Mouse (Mus musculus): ENCODE measurements around the gene BC053393.
"Not testable (repeated sequence)": the region's sequence is repeated elsewhere in the genome, so short reads cannot be mapped to it uniquely, and the experiment has no call there.

Gene BC053393

DNA sequence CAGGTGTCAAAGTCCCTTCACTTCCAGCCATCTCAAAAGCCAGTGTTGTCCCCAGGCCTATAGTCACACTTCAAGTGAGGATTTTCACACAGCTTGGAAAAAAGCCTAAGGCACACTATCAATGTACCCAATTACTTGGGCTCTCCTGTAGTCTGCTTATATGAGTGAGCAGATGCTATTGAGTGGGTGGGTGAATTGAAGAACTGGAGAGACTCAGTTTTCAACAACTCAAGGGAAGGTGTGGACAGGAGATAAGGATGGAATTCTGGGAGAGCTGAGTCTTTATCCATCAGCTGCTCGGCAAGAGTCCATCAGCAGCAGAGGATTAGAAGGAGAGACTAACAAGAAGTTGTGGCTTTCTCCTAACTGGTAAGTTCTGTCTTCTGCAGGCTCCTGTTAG lies at the start of gene BC053393:
TSS of gene BC053393 (plus strand) at position 210 of the 400 bp plus-strand sequence.
- DNase-seq (ENCODE audit: low read depth, low spot score): no peak

DNA sequence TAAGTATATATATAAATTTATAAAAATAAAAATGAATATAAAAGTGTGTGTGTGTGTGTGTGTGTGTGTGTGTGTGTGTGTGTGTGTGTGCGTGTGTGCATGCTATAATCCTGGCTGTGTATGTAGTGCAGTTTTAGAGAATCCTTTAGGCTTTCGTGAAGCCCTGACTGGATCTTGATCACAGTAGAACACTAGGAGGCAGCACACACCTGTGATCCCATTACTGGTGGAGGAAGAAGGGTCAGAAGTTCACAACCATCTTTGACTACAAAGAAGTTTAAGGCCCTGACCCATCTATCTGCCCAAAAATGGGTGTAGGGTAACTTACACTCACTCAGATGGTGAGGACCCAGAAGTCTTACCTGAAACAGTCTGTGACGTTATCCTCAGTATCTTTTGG lies 48.6 kb upstream of the BC053393 start:
- DNase-seq (ENCODE audit: low read depth, low spot score): peak; percentile 33

DNA sequence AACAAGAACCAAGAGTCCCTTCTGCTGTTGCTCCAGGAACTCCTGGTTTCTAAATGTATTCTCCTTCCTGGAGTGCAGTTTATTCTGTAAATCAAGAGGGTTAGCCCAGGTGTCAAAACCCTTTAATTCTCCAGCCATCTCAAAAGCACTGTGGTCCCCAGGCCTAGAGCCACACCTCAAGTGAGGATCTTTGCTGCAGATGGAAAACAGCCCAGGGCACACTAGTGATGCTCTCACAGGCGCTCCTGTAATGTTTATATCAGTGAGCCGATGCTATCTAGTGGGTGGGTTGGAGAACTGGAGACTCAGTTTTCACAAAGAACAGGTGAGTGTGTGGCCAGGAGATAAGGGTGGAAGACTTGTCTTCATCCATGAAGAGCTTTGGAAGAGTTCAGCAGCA lies 47.4 kb upstream of the BC053393 start, which contains the start of gene Gm12169:
TSS of gene Gm12169 (plus strand) at position 301 of the 400 bp plus-strand sequence.
- no peak for DNase-seq (ENCODE audit: low read depth, low spot score)

DNA sequence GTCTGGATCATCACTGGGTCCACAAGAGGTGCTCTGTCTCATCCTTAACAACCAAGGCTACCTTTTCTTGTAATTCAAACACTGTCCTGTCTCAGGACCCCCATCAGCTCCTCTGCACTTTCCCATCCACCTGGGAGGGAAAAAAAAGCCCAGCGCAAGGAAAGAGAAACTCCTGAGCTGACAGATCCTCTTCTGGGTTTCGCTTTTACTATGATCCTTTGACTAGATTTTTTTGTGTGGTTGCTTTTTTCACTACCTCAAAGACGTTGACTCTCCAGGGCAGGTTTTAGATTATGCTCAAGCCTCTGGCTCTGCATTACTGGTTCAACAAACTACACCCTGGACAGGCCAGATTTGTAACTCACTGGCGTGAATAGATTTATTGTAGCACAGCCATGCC lies 41.2 kb upstream of the BC053393 start:
- DNase-seq (ENCODE audit: low read depth, low spot score): no peak

DNA sequence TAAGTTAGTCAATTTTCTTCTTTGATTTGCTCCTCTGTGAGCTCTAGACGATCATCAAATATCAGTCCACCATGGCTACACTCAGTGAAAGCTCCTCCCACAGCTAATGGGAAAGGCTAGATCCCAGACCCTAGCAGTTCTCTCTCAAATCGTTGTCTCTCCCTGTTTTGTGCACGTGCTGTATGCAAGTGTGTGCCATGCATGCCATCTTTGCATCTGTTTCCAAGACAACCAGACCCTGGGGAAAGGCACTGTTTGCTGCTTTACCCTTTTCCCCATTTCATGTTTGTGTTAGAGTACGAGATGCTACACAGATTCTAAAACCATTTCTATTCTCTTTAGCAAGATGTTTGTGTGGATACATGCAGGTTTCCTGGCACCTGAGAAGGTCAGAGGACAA lies 34.4 kb upstream of the BC053393 start:
- no peak for DNase-seq (ENCODE audit: low read depth, low spot score)

DNA sequence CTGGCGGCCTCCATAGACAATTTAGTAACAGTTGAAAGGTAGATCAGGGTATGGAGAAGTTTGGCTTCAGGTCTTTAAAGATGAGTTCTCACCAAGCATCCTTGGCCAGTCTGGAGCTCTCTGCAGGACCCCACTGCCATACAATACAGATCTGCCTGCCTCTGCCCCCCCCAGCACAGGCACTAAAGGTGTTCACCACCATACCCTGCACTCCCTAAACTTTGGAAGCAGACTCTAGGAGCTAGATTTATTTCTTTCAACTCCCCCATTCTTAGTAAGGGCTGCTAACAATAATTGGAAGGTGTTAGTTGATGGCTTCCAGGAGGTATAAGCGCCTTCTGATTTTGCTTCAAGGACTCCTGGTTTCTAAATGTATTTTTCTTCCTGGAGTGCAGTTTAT lies 27.8 kb upstream of the BC053393 start:
- DNase-seq (ENCODE audit: low read depth, low spot score): no peak

DNA sequence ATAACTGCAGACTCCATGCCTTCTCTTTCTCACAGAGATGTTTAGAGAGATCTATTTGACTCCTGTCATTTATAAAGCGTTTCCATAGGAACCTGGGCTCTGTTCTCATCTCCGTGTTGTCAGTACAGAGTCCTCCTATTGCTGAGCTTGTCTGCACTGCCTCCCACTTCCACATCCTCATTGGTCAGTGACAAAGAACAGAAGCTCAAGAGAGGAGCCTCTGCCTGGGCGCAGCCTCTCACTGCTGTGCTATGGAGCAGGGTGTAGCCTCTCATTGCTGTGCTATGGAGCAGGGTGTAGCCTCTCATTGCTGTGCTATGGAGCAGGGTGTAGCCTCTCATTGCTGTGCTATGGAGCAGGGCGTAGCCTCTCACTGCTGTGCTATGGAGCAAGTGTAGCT lies 21.6 kb upstream of the BC053393 start:
- no peak for DNase-seq (ENCODE audit: low read depth, low spot score)

DNA sequence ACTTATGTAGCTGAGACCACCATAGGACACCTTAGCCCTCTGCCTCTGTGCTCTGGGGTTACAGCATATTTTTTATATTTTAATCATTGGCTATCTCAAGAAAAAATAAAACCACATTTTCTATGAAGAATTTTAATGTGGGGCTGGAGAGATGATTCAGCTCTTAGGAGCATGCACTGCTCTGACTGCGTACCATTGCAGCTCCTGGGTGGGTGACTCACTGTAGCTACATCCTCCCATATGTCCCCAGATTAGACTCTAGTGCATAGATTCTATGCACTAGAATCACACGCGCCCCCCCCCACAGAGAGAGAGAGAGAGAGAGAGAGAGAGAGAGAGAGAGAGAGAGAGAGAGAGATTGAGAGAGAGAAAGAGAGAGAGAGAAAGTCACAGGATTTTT lies 18.6 kb upstream of the BC053393 start:
- no peak for DNase-seq (ENCODE audit: low read depth, low spot score)

DNA sequence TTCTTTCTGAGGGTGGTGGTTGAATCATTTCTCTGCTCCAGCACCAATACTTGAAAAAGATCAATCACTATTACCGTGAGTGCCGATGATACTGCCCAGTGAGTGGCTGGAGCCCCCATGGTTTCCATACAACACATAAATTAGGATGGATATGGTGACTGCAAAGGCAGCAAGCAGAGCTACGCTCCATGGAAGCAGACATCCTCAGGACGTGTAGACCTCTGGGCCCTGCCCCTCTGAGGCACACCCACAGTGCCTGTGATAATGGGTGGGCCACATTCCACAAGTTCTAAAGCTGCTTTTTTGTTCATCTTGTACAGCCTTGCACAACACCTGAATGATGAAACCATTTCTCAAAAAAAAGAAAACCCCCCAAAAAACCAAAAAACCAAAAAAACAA lies 10.2 kb upstream of the BC053393 start:
- DNase-seq (ENCODE audit: low read depth, low spot score): no peak

DNA sequence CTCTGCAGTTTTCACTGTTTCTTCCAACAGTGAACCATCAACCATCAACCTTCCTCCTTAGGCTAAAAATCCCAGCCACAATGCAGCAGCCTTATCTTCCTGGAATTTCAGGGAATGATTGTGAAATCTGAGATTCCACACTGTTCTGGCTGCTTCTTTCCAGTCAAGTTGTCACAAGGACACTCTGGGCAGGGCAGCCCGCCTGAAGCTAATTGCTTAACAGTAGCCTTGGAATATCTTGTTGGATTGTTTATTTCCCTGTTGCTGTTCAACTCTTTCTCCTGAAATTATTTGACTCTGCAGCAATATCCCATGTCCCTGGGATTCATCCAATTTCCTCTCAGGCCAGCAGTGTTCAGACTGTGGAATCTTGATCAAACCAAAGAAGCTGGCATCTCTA lies 6.7 kb upstream of the BC053393 start:
- no peak for DNase-seq (ENCODE audit: low read depth, low spot score)

DNA sequence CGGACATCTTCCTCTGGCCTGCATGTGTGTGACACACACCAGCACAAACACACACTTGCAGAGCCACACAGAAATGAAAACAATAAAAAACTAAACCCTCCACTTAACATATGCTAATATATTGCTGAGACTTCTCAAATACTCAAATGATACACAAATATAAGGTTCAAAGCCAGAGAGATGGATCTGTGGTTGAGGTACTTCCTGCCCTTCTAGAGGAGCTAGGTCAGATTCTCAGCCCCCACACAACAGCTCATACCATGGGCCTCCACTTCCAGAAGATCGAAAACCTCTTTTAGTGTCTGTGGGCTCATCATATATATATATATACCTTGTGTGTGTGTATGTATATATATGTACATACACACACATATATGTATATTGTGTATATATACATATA lies 5.4 kb upstream of the BC053393 start:
- DNase-seq (ENCODE audit: low read depth, low spot score): no peak

DNA sequence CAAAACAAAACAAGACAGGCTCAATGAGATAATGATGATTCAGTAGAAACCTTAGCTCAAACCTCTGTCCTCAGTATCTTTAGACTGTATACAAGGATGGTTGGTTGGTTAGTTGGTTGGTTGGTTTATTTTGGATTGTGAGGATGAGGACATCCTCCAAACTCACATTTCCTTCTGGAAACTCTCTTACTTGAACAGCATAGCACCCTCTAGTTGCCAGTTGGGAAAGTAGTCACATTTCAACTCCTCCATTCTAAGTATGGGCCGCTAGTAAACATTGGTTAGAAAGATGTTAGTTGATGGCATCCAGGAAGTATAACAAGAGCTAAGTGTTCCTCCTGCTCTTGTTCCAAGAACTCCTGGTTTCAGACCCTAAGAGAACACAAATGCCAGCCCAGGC lies 2.2 kb upstream of the BC053393 start:
- no peak for DNase-seq (ENCODE audit: low read depth, low spot score)

DNA sequence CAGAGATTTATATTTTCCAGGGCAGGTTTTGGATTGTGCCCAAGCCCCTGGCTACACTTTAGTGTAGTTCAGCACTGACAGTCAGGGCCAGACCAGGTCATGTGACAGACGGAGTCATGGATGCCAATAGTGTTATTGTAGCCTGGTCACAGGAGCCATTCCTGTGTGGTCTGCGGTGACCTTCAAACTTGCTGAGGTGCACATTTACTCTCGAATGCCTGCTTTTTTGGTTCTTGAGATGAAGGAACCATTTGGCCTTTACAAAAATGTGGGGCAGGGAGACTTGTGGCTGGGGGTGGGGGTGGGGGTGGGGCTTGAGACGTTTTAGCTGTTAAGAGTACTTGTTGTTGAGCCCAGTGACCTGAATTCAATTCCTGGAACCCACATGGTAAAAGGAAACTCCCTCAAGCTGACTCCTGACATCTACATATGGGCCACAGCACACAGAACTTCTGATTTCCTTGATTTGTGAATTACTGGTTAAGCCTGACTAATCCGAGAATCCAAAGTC lies 7.5 kb downstream of the BC053393 start:
- no peak for DNase-seq (ENCODE audit: low read depth, low spot score)

DNA sequence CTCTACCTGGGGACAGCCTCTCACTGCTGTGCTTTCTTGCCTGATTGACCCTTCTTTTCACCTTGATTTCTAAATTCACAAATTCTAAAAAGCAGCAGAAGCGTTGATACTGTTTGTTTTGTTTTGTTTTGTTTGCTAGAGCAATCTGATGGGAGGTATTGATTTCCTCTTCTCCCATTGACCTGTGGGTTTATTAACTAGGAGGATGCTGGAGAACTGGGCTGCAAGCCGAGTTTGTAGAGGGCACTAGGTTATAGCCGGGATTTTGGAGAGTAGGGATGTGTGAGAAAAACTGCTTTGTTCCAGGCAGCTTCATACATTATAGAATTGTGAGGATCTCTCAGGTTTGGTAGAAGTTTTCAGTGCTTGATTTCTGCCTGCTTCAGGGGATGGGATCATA lies 9.1 kb downstream of the BC053393 start:
- no peak for DNase-seq (ENCODE audit: low read depth, low spot score)

DNA sequence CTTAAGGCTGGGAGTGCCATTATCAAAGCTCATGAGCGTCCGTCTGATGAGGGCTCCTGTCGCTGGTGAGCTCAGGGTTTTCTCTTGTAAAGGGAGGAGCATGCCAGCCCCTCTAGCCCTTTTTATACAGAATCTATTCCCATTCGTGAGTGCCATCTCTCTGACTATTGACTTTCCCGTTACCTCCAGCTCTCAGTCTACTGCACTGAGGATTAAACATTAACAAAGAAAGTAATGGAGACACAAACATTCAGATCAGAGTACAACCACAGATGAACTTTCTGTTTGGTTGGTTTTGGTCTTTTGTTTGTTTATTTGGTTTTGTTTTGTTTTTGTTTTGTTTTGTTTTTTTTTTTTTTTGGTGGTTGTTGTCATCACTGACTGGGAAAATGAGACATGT lies 11.4 kb downstream of the BC053393 start:
- DNase-seq (ENCODE audit: low read depth, low spot score): no peak

DNA sequence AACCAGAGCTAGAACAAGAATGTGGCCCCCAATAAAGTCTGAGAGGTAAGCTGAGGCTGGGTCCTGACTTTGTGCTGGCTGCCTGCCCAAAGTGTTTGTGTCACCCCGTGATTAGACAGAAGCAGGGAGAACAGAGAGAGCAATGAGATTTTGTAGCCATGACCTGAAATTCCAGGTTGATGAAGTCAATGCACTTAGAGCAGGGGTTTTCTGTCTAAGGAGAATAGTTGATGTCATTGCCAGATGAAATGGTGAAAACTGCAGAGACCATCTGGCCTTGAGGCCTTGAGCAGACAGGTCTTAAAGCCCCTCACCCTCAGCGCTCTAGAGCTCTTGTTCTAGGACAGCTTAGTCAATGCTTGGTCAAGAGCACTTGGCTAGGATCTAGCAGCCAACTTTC lies 21.1 kb downstream of the BC053393 start:
- DNase-seq (ENCODE audit: low read depth, low spot score): no peak

DNA sequence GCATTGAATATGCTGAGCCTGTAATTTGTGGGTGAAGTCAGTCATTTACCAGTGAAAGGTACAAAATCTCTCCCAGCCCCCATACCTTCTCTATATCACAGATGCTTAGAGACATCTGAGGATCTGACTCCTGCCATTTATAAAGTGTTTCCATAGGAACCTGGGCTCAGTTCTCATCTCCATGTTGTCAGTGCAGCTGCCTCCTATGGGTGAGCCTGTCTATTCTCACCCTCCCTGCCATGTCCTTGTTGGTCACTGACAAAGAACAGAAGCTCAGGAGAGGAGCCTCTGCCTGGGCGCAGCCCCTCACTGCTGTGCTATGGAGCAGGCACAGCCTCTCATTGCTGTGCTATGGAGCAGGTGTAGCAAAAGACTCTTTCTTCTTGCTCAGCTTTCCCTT lies 48.6 kb downstream of the BC053393 start:
- DNase-seq (ENCODE audit: low read depth, low spot score): no peak

DNA sequence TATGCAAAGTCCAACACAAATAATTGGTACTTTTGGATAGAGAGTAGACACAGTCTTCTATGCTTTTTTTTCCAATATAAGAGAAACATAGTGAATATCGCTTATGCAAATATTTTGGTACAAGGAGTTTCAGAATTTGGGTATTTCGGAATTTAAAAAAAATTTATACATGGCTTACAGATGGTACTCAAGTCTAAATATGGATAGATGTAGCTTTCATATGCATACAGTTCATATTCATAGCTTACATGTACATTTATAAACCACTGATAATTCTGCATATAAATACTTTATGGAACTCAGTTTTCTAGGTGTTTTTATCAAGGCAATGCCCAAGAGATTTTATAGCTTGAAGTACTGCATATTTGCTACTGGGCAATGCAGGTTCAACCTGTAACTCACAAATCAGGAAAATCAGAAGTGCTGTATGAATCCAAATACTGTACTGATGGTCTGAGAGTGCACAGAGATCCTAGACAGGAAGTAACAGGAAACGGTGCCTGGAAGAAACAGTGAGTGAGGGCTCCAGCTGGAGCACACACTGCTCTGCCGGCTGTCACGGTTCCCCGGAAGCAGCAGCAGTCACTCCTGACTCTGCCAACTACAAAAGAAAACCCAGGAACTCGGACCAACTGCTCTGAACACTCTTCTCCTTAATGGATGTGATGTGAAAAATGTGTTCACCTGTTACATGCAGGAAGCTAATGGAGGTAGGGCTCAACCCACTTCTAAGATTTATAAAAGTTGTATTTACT lies 49.3 kb downstream of the BC053393 start:
- no peak for DNase-seq (ENCODE audit: low read depth, low spot score)

DNA sequence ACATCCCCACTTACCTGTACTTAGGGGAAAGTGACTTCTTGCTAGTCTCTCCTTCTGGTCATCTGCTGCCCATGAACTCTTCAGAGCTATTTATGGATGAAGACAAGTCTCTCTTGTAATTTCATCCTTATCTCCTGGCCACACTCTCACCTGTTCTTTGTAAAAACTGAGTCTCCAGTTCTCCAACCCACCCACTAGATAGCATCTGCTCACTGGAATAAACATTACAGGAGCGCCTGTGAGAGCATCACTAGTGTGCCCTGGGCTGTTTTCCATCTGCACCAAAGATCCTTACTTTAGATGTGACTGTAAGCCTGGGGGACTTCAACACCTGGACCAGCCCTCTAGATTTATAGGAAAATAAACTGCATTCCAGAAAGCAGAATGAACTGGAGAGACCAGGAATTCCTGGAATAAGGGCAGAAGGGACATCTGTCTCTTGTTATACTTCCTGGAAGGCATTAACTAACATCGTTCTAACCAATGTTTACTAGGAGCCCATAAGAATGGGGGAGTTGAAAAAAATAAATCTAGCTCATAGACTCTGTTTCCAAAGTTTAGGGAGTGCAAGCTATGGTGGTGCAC lies 58.0 kb downstream of the BC053393 start, which contains the start of gene Dppa1:
TSS of gene Dppa1 (minus strand) at position 51 of the 585 bp plus-strand sequence.
- no peak for DNase-seq (ENCODE audit: low read depth, low spot score)

DNA sequence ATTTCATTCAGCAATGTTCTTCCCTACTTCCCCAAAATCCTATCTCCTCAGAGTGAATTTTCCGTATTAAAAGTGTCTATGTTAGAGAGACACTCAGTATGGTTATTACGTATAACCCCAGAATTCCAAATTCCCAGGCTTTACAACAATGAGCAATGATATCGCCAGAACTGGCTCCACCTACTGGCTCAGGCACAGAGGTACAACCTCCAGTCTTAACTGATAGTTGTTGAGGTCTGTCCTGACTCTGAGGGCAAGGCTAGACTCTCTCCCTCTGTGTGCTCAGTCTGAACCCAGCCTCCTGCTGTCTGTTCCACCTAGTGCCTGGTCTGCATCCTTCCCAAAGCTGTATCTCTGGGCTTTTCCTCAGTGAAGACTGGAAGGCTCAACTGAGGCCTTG lies 60.3 kb downstream of the BC053393 start:
- DNase-seq (ENCODE audit: low read depth, low spot score): peak; percentile 36

DNA sequence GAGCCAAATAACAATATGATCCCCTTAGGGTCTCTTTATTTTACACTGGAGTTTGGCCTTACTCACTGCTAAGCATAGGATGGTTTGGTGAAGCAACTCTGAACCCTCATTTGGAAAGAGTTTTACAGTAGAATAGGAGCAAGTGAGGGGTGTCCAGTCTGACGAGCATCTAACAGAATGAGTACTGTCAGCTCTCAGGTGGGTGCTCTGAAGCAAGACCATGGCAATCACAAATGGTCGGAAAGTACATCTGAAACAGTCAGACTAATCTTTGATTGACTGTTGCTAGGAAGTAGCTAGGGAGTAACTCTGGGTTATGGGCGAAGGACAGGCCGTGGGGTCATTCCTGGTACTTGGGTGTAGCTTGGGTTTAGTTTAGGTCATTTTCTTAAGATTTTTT lies 64.2 kb downstream of the BC053393 start:
- not testable (repeated sequence) for DNase-seq (ENCODE audit: low read depth, low spot score)

DNA sequence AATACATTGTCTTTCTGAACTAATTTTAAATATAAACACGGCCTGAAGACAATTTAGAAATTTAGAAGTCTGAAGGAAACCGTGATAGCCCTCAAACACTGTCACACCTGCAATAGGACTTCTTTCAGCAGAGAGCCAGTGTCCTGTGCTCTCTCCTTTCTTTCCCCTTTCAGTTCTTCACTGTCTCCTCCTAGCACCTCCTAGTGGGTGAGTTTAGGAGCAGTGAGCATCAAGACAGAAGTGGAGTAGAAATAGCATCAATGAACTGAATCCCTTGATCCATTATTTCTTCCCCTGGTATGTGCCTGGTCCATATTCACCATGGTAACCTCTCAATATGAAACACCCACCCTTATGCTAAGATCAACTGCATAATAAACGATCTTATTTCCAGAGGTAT lies 65.2 kb downstream of the BC053393 start:
- no peak for DNase-seq (ENCODE audit: low read depth, low spot score)
